Mouse (Mus musculus) intestine, postnatal 0 days (tissue): ENCODE results near the gene Smim1. TPM values are rescaled to one million over a fixed set of nuclear protein-coding genes. Genes with fewer than 3 reads are reported as not detected.

ENCODE experiments used
- ATAC-seq: fragments of 200-750 bp; cut with Nextera tagmentation; 2 replicates; pipeline ENCODE4 v1.8.0; 2017; ENCODE audit warnings: mild to moderate bottlenecking, moderate TSS enrichment, moderate library complexity
- H3K27ac ChIP-seq: fragments of 300-500 bp; sonication (generic); 2 replicates; pipeline ENCODE4 v1.5.1; 2014; ENCODE audit warnings: mild to moderate bottlenecking, low read depth, low read length, moderate library complexity
- H3K27me3 ChIP-seq: fragments of 300-500 bp; sonication (generic); replicated peaks from 2 replicates; pipeline ENCODE4 v1.6.1; 2014; ENCODE audit warnings: low read length, mixed read lengths; ENCODE audit not compliant: control insufficient read depth, insufficient read depth
- H3K36me3 ChIP-seq: fragments of 300-500 bp; sonication (generic); 2 replicates; pipeline ENCODE4 v1.6.1; 2014; ENCODE audit warnings: mild to moderate bottlenecking, moderate library complexity; ENCODE audit not compliant: control insufficient read depth, insufficient read depth
- H3K4me1 ChIP-seq: fragments of 300-500 bp; sonication (generic); replicated peaks from 2 replicates; pipeline ENCODE4 v1.6.1; 2014; ENCODE audit warnings: antibody characterized with exemption, low read length, mixed read lengths; ENCODE audit not compliant: control insufficient read depth, insufficient read depth
- H3K4me2 ChIP-seq: fragments of 300-500 bp; sonication (generic); replicated peaks from 2 replicates; pipeline ENCODE4 v1.6.1; 2014; ENCODE audit warnings: low read depth, mild to moderate bottlenecking, moderate library complexity
- H3K4me3 ChIP-seq: fragments of 300-500 bp; sonication (generic); 2 replicates; pipeline ENCODE4 v1.5.1; 2014; ENCODE audit warnings: low read depth, low read length
- H3K9ac ChIP-seq: fragments of 300-500 bp; sonication (generic); 2 replicates; pipeline ENCODE4 v1.6.1; 2014; ENCODE audit warnings: mild to moderate bottlenecking, low read depth, low read length
- H3K9me3 ChIP-seq: fragments of 300-500 bp; sonication (generic); 2 replicates; pipeline ENCODE4 v1.6.1; 2016; ENCODE audit warnings: mixed run types; ENCODE audit not compliant: control insufficient read depth
- CTCF ChIP-seq: sonication (generic); IDR thresholded peaks from 2 replicates; pipeline ENCODE4 v1.5.1; 2016; ENCODE audit warnings: low read depth, mild to moderate bottlenecking, control low read depth, antibody characterized with exemption, moderate library complexity
- WGBS: fragments of 180-500 bp; shearing (Covaris S2); extraction: QIAGEN DNeasy Blood & Tissue Kit; methylation state at CpG from one replicate; pipeline ENCODE4 v1.1.7; 2014; 5-methylcytosine and 5-hydroxymethylcytosine counted together
- polyA plus RNA-seq: library from polyadenylated mRNA; unstranded; fragments of >200 nt; fragmentation: Nextera tagmentation; extraction: Ambion mirVana; gene quantifications from 2 replicates; pipeline ENCODE4 v1.2.1, GENCODE M21; 2015

Smim1 gene
- polyA plus RNA-seq, 1 experiment from 2014 or later: 160 TPM

DNA sequence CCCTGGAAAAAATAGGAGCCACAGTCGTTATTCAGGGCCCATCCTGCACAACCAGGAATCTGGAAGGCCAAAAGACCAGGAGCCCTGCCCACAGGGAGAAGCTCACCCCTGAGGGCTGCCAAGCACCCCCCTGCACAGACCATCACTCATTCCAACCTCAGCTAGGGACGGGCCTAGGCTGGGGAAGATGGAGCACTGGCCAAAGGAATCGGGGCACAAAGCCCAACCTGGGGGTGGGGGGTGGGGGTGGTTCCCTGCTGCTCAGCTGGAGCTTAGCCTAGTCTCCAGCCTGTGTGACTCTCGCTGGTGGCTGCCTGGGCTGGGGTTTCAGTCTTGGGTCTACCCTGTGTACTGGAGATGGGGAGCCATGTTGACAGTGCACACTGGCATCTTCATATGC, 3.2 kb downstream of the Smim1 start:
- WGBS: 52% methylated on average over 4 of the region's 4 CpGs
- H3K27ac ChIP-seq: no peak overlapping the region
- no peak overlapping the region for H3K4me2 ChIP-seq
- no peaks in the 10 kb centered on the region for H3K9me3 ChIP-seq
- no peaks in the 10 kb centered on the region for H3K27me3 ChIP-seq
- H3K36me3 ChIP-seq: peaks cover 43% of the 10 kb centered on the region
- no peak for ATAC-seq
- no peak overlapping the region for H3K9ac ChIP-seq
- H3K4me3 ChIP-seq: no peak overlapping the region
- 0 out of 2 replicates have a peak, but pooled peaks cover 11% of the 10 kb centered on the region for H3K4me1 ChIP-seq
- TF ChIP-seq CTCF: no peak

- WGBS: 56% methylated on average over 4 of the region's 4 CpGs
- peaks cover 47% of the 10 kb centered on the region for H3K36me3 ChIP-seq
- no peak overlapping the region for H3K4me2 ChIP-seq
- H3K9ac ChIP-seq: no peak overlapping the region
- no peaks in the 10 kb centered on the region for H3K9me3 ChIP-seq
- no peak overlapping the region for H3K4me3 ChIP-seq
- H3K27me3 ChIP-seq: no peaks in the 10 kb centered on the region
- H3K27ac ChIP-seq: no peak overlapping the region
- TF ChIP-seq CTCF: no peak
- H3K4me1 ChIP-seq: 0 out of 2 replicates have a peak, but pooled peaks cover 11% of the 10 kb centered on the region
- peak; percentile 26 for ATAC-seq
Observed at GRCm38 (mm10) chr4:154022407-154022806, 3.6 kb downstream of the Smim1 start.

- WGBS: 83% methylated on average over 9 of the region's 9 CpGs
- Histone ChIP-seq H3K9ac (no peak overlapping the region), H3K4me1 (0 out of 2 replicates have a peak, but pooled peaks cover 10% of the 10 kb centered on the region), H3K36me3 (peaks cover 56% of the 10 kb centered on the region), H3K4me3 (no peak overlapping the region), H3K27me3 (no peaks in the 10 kb centered on the region), H3K4me2 (no peak overlapping the region), H3K27ac (peak overlapping the region; percentile 15; the same call in 1 of the 2 replicates), H3K9me3 (no peaks in the 10 kb centered on the region)
- TF ChIP-seq CTCF: no peak
- ATAC-seq: no peak
Observed at GRCm38 (mm10) chr4:154021432-154021831, 4.6 kb downstream of the Smim1 start.

- H3K4me2 ChIP-seq: no peak overlapping the region
- H3K27ac ChIP-seq: no peak overlapping the region
- peak; percentile 82 for TF ChIP-seq CTCF
- no peak for ATAC-seq
- H3K4me3 ChIP-seq: no peak overlapping the region
- H3K9me3 ChIP-seq: no peaks in the 10 kb centered on the region
- WGBS: 64% methylated on average over 7 of the region's 7 CpGs
- peaks cover 74% of the 10 kb centered on the region for H3K36me3 ChIP-seq
- no peak overlapping the region for H3K9ac ChIP-seq
- 0 out of 2 replicates have a peak, but pooled peaks cover 7% of the 10 kb centered on the region for H3K4me1 ChIP-seq
- no peaks in the 10 kb centered on the region for H3K27me3 ChIP-seq
Observed at GRCm38 (mm10) chr4:154019571-154019970, 6.5 kb downstream of the Smim1 start.

GRCm38 (mm10) chr4:154015476-154015875, 10.6 kb downstream of the Smim1 start:
- H3K36me3 ChIP-seq: peaks cover 55% of the 10 kb centered on the region
- no peaks in the 10 kb centered on the region for H3K9me3 ChIP-seq
- H3K4me2 ChIP-seq: no peak overlapping the region
- 93% methylated on average over 11 of the region's 11 CpGs for WGBS
- ATAC-seq: no peak
- peaks cover 6% of the 10 kb centered on the region; the same call in 1 of the 2 replicates for H3K4me1 ChIP-seq
- no peak overlapping the region for H3K27ac ChIP-seq
- no peak overlapping the region for H3K4me3 ChIP-seq
- H3K27me3 ChIP-seq: no peaks in the 10 kb centered on the region
- H3K9ac ChIP-seq: no peak overlapping the region
- no peak for TF ChIP-seq CTCF

DNA sequence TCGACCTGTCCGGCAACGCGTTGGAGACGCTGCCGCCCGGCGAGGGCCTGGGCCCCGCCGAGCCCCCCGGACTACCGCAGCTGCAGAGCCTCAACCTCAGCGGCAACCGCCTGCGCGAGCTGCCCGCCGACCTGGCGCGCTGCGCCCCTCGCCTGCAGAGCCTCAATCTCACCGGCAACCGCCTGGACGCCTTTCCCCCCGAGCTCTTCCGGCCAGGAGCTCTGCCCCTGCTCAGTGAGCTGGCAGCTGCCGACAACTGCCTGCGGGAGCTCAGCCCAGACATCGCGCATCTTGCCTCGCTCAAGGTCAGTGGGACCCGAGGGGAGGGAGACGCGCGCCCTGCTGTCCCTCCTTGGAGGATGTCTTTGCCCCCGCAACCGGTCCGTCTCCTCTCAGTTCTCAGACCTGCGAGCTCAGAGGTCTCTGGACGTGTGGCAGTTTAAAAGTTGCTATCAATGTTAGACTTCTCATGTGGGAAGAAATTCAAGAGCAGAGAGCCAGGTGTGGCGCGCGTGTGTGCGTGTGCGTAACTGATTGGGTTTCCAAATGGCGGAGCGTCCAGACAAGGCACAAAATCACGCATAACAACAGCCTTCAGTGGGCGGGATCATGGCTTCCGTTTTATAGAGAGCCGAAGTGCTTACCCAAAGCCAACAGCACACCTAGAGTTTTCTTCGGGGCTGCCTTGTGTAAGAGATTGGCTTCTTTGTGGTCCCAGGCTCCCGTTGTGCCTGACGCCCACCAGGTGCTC, 13.7 kb downstream of the Smim1 start:
- no peaks in the 10 kb centered on the region for H3K27me3 ChIP-seq
- 1% methylated on average over 54 of the region's 55 CpGs for WGBS
- H3K27ac ChIP-seq: peak overlapping the region; percentile 54
- H3K4me3 ChIP-seq: peak overlapping the region; percentile 97
- H3K4me1 ChIP-seq: peaks cover 6% of the 10 kb centered on the region; the same call in 1 of the 2 replicates
- H3K36me3 ChIP-seq: peaks cover 26% of the 10 kb centered on the region
- peak overlapping the region; percentile 95 for H3K4me2 ChIP-seq
- peak overlapping the region; percentile 96 for H3K9ac ChIP-seq
- H3K9me3 ChIP-seq: no peaks in the 10 kb centered on the region
- no peak for TF ChIP-seq CTCF
- peak; percentile 5; the same call in 1 of the 2 replicates for ATAC-seq
